Mouse (Mus musculus): ENCODE results near the gene Dync1i1. TPM values are rescaled to one million over a fixed set of nuclear protein-coding genes. Genes with fewer than 3 reads are reported as not detected.

Dync1i1 gene
- total and polyA plus RNA-seq, 2 experiments from 2014 or later: 132 to 134 TPM

GRCm38 (mm10) chr6:5922676-5923075, 197.2 kb downstream of the Dync1i1 start:
- Histone ChIP-seq H3K4me3 (ENCODE audit: low read depth, low read length) (no peak overlapping the region), H3K9ac (no peak overlapping the region), H3K4me1 (ENCODE audit: insufficient read depth) (no peaks in the 10 kb centered on the region), H3K4me2 (ENCODE audit: low read depth) (no peak overlapping the region), H3K36me3 (ENCODE audit: insufficient read depth) (0 out of 2 replicates have a peak, but pooled peaks cover 7% of the 10 kb centered on the region), H3K27ac (ENCODE audit: low read depth, low read length) (no peak overlapping the region), H3K9me3 (ENCODE audit: low read length) (no peaks in the 10 kb centered on the region), H3K27me3 (ENCODE audit: insufficient read depth, low read length) (no peaks in the 10 kb centered on the region)
- DNase-seq: no peak
- peak; percentile 53 for ATAC-seq
- no peak for TF ChIP-seq CTCF (IDR thresholded peaks at IDR 0.05; ENCODE audit: low read depth)
- WGBS: 38% methylated on average over 1 of the region's 1 CpGs

DNA sequence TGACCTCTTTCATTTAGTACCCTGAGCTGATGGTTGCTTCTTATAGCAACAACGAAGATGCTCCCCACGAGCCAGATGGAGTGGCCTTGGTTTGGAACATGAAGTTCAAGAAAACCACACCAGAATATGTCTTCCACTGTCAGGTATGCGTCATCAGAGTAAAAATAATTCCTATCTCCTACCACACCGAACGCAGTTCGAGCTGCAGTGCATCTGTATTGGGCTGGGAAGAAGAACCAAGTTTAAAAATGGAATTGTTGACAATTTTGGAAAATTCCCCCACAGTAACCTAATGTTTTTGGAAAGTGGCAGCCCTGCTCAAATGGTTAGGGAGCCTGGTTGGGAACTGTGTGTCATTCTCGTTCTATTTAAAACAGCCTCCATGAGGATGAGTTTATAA, 197.7 kb downstream of the Dync1i1 start:
- Histone ChIP-seq H3K36me3 (ENCODE audit: insufficient read depth) (0 out of 2 replicates have a peak, but pooled peaks cover 4% of the 10 kb centered on the region), H3K4me1 (ENCODE audit: insufficient read depth) (no peaks in the 10 kb centered on the region), H3K4me2 (ENCODE audit: low read depth) (no peak overlapping the region), H3K27me3 (ENCODE audit: insufficient read depth, low read length) (no peaks in the 10 kb centered on the region), H3K9ac (no peak overlapping the region), H3K27ac (ENCODE audit: low read depth, low read length) (no peak overlapping the region), H3K9me3 (ENCODE audit: low read length) (no peaks in the 10 kb centered on the region), H3K4me3 (ENCODE audit: low read depth, low read length) (no peak overlapping the region)
- no peak for DNase-seq
- TF ChIP-seq CTCF (IDR thresholded peaks at IDR 0.05; ENCODE audit: low read depth): no peak
- no peak for ATAC-seq
- 93% methylated on average over 7 of the region's 7 CpGs for WGBS

DNA sequence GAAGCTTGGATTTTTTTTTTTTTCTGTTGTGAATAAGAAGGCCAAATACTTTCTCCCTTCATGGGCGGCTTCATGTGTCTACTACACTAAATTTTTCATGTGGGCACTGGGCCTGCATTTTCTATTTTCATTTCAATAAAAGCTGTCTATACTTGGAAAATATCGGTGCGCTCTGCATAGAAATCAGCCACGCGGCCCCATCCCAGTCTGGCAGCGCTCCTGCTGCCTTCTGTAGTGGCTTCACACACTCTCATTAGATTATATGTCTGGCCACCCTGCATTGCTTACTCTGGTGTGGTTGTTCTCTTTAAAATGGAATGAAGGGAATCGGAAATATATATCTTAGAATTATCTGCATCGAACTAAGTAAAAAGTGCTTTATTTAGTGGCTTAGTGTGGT, 204.7 kb downstream of the Dync1i1 start:
- Histone ChIP-seq H3K27ac (ENCODE audit: low read depth, low read length) (no peak overlapping the region), H3K4me2 (ENCODE audit: low read depth) (peak overlapping the region; percentile 19; the same call in 1 of the 2 replicates), H3K4me1 (ENCODE audit: insufficient read depth) (peaks cover 9% of the 10 kb centered on the region; the same call in 1 of the 2 replicates), H3K4me3 (ENCODE audit: low read depth, low read length) (no peak overlapping the region), H3K9ac (no peak overlapping the region), H3K27me3 (ENCODE audit: insufficient read depth, low read length) (no peaks in the 10 kb centered on the region), H3K9me3 (ENCODE audit: low read length) (no peaks in the 10 kb centered on the region), H3K36me3 (ENCODE audit: insufficient read depth) (no peaks in the 10 kb centered on the region)
- TF ChIP-seq CTCF (IDR thresholded peaks at IDR 0.05; ENCODE audit: low read depth): no peak
- ATAC-seq (peak; percentile 92), DNase-seq (peak; percentile 84)
- WGBS: 41% methylated on average over 8 of the region's 8 CpGs

DNA sequence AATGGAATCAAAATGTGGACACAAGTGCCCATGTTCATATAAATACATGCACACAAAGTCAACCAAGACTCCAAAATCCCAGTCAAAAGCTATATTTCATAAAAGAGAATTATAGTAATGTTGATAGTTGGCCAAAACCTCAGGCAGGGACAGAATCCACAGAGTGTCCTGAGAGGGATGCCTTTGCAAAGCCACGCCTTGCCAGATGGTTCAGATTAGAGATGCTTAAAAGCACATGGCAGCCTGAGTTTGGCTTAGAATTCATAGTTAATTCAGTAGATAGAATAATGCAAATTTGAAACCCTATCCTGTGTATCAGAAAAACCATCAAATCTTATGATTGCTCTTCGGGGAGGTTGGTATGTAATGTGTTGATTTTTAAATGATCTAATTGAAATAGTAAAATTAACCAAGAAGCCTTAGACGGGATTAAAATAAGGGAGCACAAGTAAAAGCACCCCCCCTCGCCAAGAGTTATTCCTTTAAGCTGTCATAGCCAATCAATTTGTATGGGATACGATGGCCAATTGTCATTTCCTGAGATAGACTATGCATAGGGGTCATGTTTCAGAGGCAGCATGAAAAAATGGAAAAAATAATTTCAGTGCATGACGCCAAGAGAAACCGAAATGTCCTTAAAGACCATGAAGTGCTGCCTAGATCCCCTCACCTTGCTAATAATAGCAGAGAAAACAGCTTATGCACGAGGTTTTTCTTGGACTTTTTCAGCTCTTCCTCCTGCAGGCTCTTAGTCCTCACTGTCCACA, 210.3 kb downstream of the Dync1i1 start:
- TF ChIP-seq CTCF (IDR thresholded peaks at IDR 0.05; ENCODE audit: low read depth): no peak
- 72% methylated on average over 8 of the region's 8 CpGs for WGBS
- Histone ChIP-seq H3K9ac (no peak overlapping the region), H3K36me3 (ENCODE audit: insufficient read depth) (no peaks in the 10 kb centered on the region), H3K27me3 (ENCODE audit: insufficient read depth, low read length) (no peaks in the 10 kb centered on the region), H3K4me2 (ENCODE audit: low read depth) (no peak overlapping the region), H3K4me3 (ENCODE audit: low read depth, low read length) (no peak overlapping the region), H3K9me3 (ENCODE audit: low read length) (no peaks in the 10 kb centered on the region), H3K27ac (ENCODE audit: low read depth, low read length) (no peak overlapping the region), H3K4me1 (ENCODE audit: insufficient read depth) (no peaks in the 10 kb centered on the region)
- ATAC-seq (peak; percentile 60), DNase-seq (no peak)

DNA sequence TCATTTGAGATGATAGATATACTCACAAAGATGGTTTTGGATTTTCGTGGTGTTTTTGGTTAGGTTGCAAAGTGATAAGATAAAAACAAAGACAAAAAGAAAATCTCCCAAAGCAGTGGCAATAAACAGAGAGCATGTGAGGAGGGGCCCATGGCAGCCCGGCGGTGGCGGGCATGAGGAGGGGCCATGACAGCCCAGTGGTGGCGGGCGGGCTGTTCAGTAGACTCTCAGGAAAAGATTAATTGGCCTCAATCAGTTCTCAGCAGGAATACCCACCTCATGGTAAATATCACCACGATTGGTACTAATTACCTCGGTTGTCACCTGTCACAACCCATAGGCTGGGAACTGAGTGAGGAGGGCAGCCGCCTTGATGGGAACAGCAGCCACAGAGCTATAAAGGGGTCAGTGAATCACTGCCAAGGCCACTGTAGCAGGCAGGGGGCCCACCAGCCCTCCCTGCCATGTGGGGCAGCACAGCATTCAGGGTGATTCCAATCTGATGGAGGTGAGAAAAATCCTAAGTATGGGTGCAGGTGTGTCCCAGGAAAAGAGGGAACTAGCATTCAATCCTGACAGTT, 224.5 kb downstream of the Dync1i1 start:
- H3K4me2 ChIP-seq (ENCODE audit: low read depth): no peak overlapping the region
- no peak for TF ChIP-seq CTCF (IDR thresholded peaks at IDR 0.05; ENCODE audit: low read depth)
- H3K36me3 ChIP-seq (ENCODE audit: insufficient read depth): no peaks in the 10 kb centered on the region
- H3K4me1 ChIP-seq (ENCODE audit: insufficient read depth): no peaks in the 10 kb centered on the region
- no peak overlapping the region for H3K4me3 ChIP-seq (ENCODE audit: low read depth, low read length)
- H3K27me3 ChIP-seq (ENCODE audit: insufficient read depth, low read length): no peaks in the 10 kb centered on the region
- no peak for ATAC-seq
- no peak overlapping the region for H3K9ac ChIP-seq
- no peak overlapping the region for H3K27ac ChIP-seq (ENCODE audit: low read depth, low read length)
- DNase-seq: no peak
- 55% methylated on average over 9 of the region's 9 CpGs for WGBS
- no peaks in the 10 kb centered on the region for H3K9me3 ChIP-seq (ENCODE audit: low read length)

GRCm38 (mm10) chr6:5956316-5956913, 231.0 kb downstream of the Dync1i1 start:
- Histone ChIP-seq H3K4me3 (ENCODE audit: low read depth, low read length) (no peak overlapping the region), H3K27ac (ENCODE audit: low read depth, low read length) (no peak overlapping the region), H3K27me3 (ENCODE audit: insufficient read depth, low read length) (no peaks in the 10 kb centered on the region), H3K4me2 (ENCODE audit: low read depth) (no peak overlapping the region), H3K9me3 (ENCODE audit: low read length) (no peaks in the 10 kb centered on the region), H3K36me3 (ENCODE audit: insufficient read depth) (no peaks in the 10 kb centered on the region), H3K9ac (no peak overlapping the region), H3K4me1 (ENCODE audit: insufficient read depth) (no peaks in the 10 kb centered on the region)
- 71% methylated on average over 10 of the region's 10 CpGs for WGBS
- DNase-seq (no peak), ATAC-seq (no peak)
- TF ChIP-seq CTCF (IDR thresholded peaks at IDR 0.05; ENCODE audit: low read depth): no peak

- no peak for DNase-seq
Measured at GRCm38 (mm10) chr6:5960728-5961127, 235.3 kb downstream of the Dync1i1 start.

More at GRCm38 (mm10) chr6:5960728-5961127, 235.3 kb downstream of the Dync1i1 start:
- Histone ChIP-seq H3K9ac (no peak overlapping the region), H3K27me3 (ENCODE audit: insufficient read depth, low read length) (no peaks in the 10 kb centered on the region), H3K4me3 (ENCODE audit: low read depth, low read length) (no peak overlapping the region), H3K36me3 (ENCODE audit: insufficient read depth) (no peaks in the 10 kb centered on the region), H3K4me2 (ENCODE audit: low read depth) (no peak overlapping the region), H3K9me3 (ENCODE audit: low read length) (no peaks in the 10 kb centered on the region), H3K27ac (ENCODE audit: low read depth, low read length) (no peak overlapping the region), H3K4me1 (ENCODE audit: insufficient read depth) (no peaks in the 10 kb centered on the region)
- TF ChIP-seq CTCF (IDR thresholded peaks at IDR 0.05; ENCODE audit: low read depth): no peak
- WGBS: 49% methylated on average over 4 of the region's 4 CpGs
- ATAC-seq: no peak
